Mouse (Mus musculus): ENCODE data around the gene Myom1. TPM values are rescaled to one million over a fixed set of nuclear protein-coding genes. Genes with fewer than 3 reads are reported as not detected.

Myom1 gene
- polyA plus RNA-seq, 1 experiment from 2014 or later, result 9.2 TPM

- TF ChIP-seq EP300 (IDR thresholded peaks at IDR 0.05), result no peak
- TF ChIP-seq CTCF (IDR thresholded peaks at IDR 0.05), result no peak
Observed at GRCm38 (mm10) chr17:70994671-70995070, 7.8 kb upstream of the Myom1 start.

GRCm38 (mm10) chr17:70995551-70995950, 6.9 kb upstream of the Myom1 start:
- H3K36me3 ChIP-seq (ENCODE audit: insufficient read depth, low read length), result peaks cover 15% of the 10 kb centered on the region; the same call in 1 of the 2 replicates
- no peak overlapping the region for H3K9ac ChIP-seq (replicated peaks; ENCODE audit: low read depth)
- DNase-seq (ENCODE audit: low spot score) (no peak), ATAC-seq (no peak)
- no peaks in the 10 kb centered on the region for H3K9me3 ChIP-seq (ENCODE audit: low read length)
- H3K27me3 ChIP-seq (replicated peaks; ENCODE audit: insufficient read depth, low read length), result no peaks in the 10 kb centered on the region
- no peak overlapping the region for H3K27ac ChIP-seq (ENCODE audit: low read length)
- no peak overlapping the region for H3K4me2 ChIP-seq (replicated peaks; ENCODE audit: low read depth, low read length)
- peaks cover 19% of the 10 kb centered on the region; the same call in 1 of the 2 replicates for H3K4me1 ChIP-seq (ENCODE audit: insufficient read depth, low read depth, low read length)
- H3K4me3 ChIP-seq (ENCODE audit: low read depth, low read length), result no peak overlapping the region
- WGBS, result 76% methylated on average over 6 of the region's 6 CpGs
- TF ChIP-seq EP300 (IDR thresholded peaks at IDR 0.05), result no peak
- TF ChIP-seq CTCF (IDR thresholded peaks at IDR 0.05), result no peak

More at GRCm38 (mm10) chr17:70994671-70995070, 7.8 kb upstream of the Myom1 start:
- no peak overlapping the region for H3K27ac ChIP-seq (ENCODE audit: low read length)
- peaks cover 19% of the 10 kb centered on the region; the same call in 1 of the 2 replicates for H3K4me1 ChIP-seq (ENCODE audit: insufficient read depth, low read depth, low read length)
- H3K36me3 ChIP-seq (ENCODE audit: insufficient read depth, low read length), result peaks cover 15% of the 10 kb centered on the region; the same call in 1 of the 2 replicates
- ATAC-seq, result no peak
- H3K4me3 ChIP-seq (ENCODE audit: low read depth, low read length), result no peak overlapping the region
- no peak overlapping the region for H3K4me2 ChIP-seq (replicated peaks; ENCODE audit: low read depth, low read length)
- no peak overlapping the region for H3K9ac ChIP-seq (replicated peaks; ENCODE audit: low read depth)
- WGBS, result 69% methylated on average over 6 of the region's 6 CpGs
- no peak for DNase-seq (ENCODE audit: low spot score)
- H3K27me3 ChIP-seq (replicated peaks; ENCODE audit: insufficient read depth, low read length), result no peaks in the 10 kb centered on the region
- H3K9me3 ChIP-seq (ENCODE audit: low read length), result no peaks in the 10 kb centered on the region

GRCm38 (mm10) chr17:70997836-70998235, 4.6 kb upstream of the Myom1 start:
- no peak for DNase-seq (ENCODE audit: low spot score)
- 48% methylated on average over 6 of the region's 6 CpGs for WGBS
- Histone ChIP-seq H3K4me3 (ENCODE audit: low read depth, low read length) (no peak overlapping the region), H3K9me3 (ENCODE audit: low read length) (no peaks in the 10 kb centered on the region), H3K4me1 (ENCODE audit: insufficient read depth, low read depth, low read length) (peaks cover 14% of the 10 kb centered on the region; the same call in 1 of the 2 replicates), H3K36me3 (ENCODE audit: insufficient read depth, low read length) (peaks cover 12% of the 10 kb centered on the region; the same call in 1 of the 2 replicates), H3K27me3 (replicated peaks; ENCODE audit: insufficient read depth, low read length) (no peaks in the 10 kb centered on the region), H3K9ac (replicated peaks; ENCODE audit: low read depth) (no peak overlapping the region), H3K4me2 (replicated peaks; ENCODE audit: low read depth, low read length) (peak overlapping the region; percentile 0; the same call in 1 of the 2 replicates), H3K27ac (ENCODE audit: low read length) (peak overlapping the region; percentile 39; the same call in 1 of the 2 replicates)
- ATAC-seq, result no peak
- TF ChIP-seq CTCF (IDR thresholded peaks at IDR 0.05), result no peak
- no peak for TF ChIP-seq EP300 (IDR thresholded peaks at IDR 0.05)

- Histone ChIP-seq H3K4me1 (ENCODE audit: insufficient read depth, low read depth, low read length) (peaks cover 14% of the 10 kb centered on the region; the same call in 1 of the 2 replicates), H3K27me3 (replicated peaks; ENCODE audit: insufficient read depth, low read length) (no peaks in the 10 kb centered on the region), H3K36me3 (ENCODE audit: insufficient read depth, low read length) (peaks cover 11% of the 10 kb centered on the region; the same call in 1 of the 2 replicates), H3K27ac (ENCODE audit: low read length) (peak overlapping the region; percentile 39; the same call in 1 of the 2 replicates), H3K9ac (replicated peaks; ENCODE audit: low read depth) (no peak overlapping the region), H3K9me3 (ENCODE audit: low read length) (no peaks in the 10 kb centered on the region), H3K4me2 (replicated peaks; ENCODE audit: low read depth, low read length) (peak overlapping the region; percentile 0; the same call in 1 of the 2 replicates), H3K4me3 (ENCODE audit: low read depth, low read length) (no peak overlapping the region)
- no peak for DNase-seq (ENCODE audit: low spot score)
- ATAC-seq, result no peak
- no peak for TF ChIP-seq EP300 (IDR thresholded peaks at IDR 0.05)
- no peak for TF ChIP-seq CTCF (IDR thresholded peaks at IDR 0.05)
- 61% methylated on average over 9 of the region's 9 CpGs for WGBS
Observed at GRCm38 (mm10) chr17:70998400-70998975, 3.9 kb upstream of the Myom1 start.

- H3K27ac ChIP-seq (ENCODE audit: low read length), result 0 out of 2 replicates have a peak overlapping the region, but pooled peaks have one; percentile 51
- DNase-seq (ENCODE audit: low spot score) (peak; percentile 89), ATAC-seq (no peak)
- H3K4me2 ChIP-seq (replicated peaks; ENCODE audit: low read depth, low read length), result no peak overlapping the region; the same call in 1 of the 2 replicates
- no peak overlapping the region for H3K4me3 ChIP-seq (ENCODE audit: low read depth, low read length)
- 30% methylated on average over 5 of the region's 5 CpGs for WGBS
- H3K4me1 ChIP-seq (ENCODE audit: insufficient read depth, low read depth, low read length), result peaks cover 13% of the 10 kb centered on the region; the same call in 1 of the 2 replicates
- no peaks in the 10 kb centered on the region for H3K9me3 ChIP-seq (ENCODE audit: low read length)
- TF ChIP-seq CTCF (IDR thresholded peaks at IDR 0.05) (no peak), EP300 (IDR thresholded peaks at IDR 0.05) (peak; percentile 83)
- no peaks in the 10 kb centered on the region for H3K27me3 ChIP-seq (replicated peaks; ENCODE audit: insufficient read depth, low read length)
- H3K36me3 ChIP-seq (ENCODE audit: insufficient read depth, low read length), result peaks cover 11% of the 10 kb centered on the region; the same call in 1 of the 2 replicates
- no peak overlapping the region for H3K9ac ChIP-seq (replicated peaks; ENCODE audit: low read depth)
Observed at GRCm38 (mm10) chr17:70999187-70999586, 3.2 kb upstream of the Myom1 start.

GRCm38 (mm10) chr17:71000255-71000654, 2.2 kb upstream of the Myom1 start:
- DNase-seq (ENCODE audit: low spot score), result peak; percentile 24
- peak overlapping the region; percentile 51 for H3K27ac ChIP-seq (ENCODE audit: low read length)
- H3K9ac ChIP-seq (replicated peaks; ENCODE audit: low read depth), result peak overlapping the region; percentile 30; the same call in 1 of the 2 replicates
- peak overlapping the region; percentile 57 for H3K4me2 ChIP-seq (replicated peaks; ENCODE audit: low read depth, low read length)
- no peak for ATAC-seq
- TF ChIP-seq EP300 (IDR thresholded peaks at IDR 0.05) (no peak), CTCF (IDR thresholded peaks at IDR 0.05) (no peak)
- peaks cover 11% of the 10 kb centered on the region; the same call in 1 of the 2 replicates for H3K36me3 ChIP-seq (ENCODE audit: insufficient read depth, low read length)
- H3K27me3 ChIP-seq (replicated peaks; ENCODE audit: insufficient read depth, low read length), result no peaks in the 10 kb centered on the region
- H3K4me1 ChIP-seq (ENCODE audit: insufficient read depth, low read depth, low read length), result peaks cover 13% of the 10 kb centered on the region; the same call in 1 of the 2 replicates
- H3K9me3 ChIP-seq (ENCODE audit: low read length), result no peaks in the 10 kb centered on the region
- 30% methylated on average over 2 of the region's 2 CpGs for WGBS
- H3K4me3 ChIP-seq (ENCODE audit: low read depth, low read length), result peak overlapping the region; percentile 93
